Mouse (Mus musculus) ES-E14 (cell line): ENCODE results near the gene Tmcc2.

Source experiments
- CHD2 ChIP-seq: IDR thresholded peaks from 2 replicates; pipeline ENCODE4 v1.6.1; 2014; ENCODE audit warnings: mild to moderate bottlenecking, low read depth, low read length, inconsistent platforms
- HCFC1 ChIP-seq: IDR thresholded peaks from 2 replicates; pipeline ENCODE4 v1.6.1; 2012; ENCODE audit warnings: low read length, inconsistent platforms, borderline replicate concordance; ENCODE audit not compliant: insufficient read depth
- MAFK ChIP-seq: IDR thresholded peaks from 2 replicates; pipeline ENCODE4 v1.6.1; 2014; ENCODE audit warnings: mild to moderate bottlenecking, low read depth, low read length, inconsistent platforms; ENCODE audit not compliant: insufficient read depth

DNA sequence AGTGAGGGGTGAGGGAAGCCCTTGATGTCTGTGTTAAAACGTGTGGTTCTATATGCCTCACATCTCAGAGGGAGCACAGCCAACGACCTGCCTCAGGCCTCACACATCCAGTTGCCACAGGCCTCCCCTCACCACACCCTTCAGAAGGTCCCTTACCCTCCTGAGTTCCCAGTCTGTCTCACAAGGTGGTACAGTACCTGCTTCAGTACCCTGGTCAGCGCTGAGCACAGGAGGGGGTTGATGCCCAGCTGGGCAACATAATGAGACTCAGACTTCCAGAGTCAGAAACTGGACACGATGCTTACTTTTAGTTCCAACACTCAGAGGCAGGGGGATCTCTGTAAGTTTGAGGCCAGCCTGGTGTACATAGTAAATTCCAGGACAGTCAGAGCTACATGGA, 84.3 kb downstream of the Tmcc2 start:
- TF ChIP-seq MAFK: no peak
- TF ChIP-seq HCFC1: no peak
- TF ChIP-seq CHD2: no peak
